Mouse (Mus musculus): ENCODE measurements around the gene Ky. TPM values are rescaled to one million over a fixed set of nuclear protein-coding genes. Genes with fewer than 3 reads are reported as not detected.

The Ky gene
- total RNA-seq, 2 experiments from 2014 or later: 3.5 to 4.0 TPM

DNA sequence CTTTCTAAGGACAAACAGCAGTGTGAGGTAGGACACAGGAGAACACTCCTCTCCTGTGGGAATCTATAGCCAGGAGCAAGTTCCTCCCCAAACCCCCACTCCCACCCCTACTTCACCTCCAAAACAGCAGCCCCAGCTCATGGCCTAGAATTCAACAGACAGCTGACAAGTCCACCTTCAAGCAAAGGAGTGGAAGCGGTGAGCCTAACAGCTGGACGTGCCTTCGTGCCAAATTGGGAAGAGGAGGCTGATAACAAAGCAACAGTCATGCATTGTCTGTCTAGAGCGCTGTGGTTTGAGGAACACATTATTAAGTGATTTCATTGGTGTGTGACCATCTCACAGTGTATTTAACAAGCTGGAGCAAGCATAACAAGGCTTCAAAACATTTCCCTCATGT, 4.4 kb upstream of the Ky start:
- DNase-seq (ENCODE audit: extremely low spot score in 1 of 2, low spot score in 1 of 2): no peak

DNA sequence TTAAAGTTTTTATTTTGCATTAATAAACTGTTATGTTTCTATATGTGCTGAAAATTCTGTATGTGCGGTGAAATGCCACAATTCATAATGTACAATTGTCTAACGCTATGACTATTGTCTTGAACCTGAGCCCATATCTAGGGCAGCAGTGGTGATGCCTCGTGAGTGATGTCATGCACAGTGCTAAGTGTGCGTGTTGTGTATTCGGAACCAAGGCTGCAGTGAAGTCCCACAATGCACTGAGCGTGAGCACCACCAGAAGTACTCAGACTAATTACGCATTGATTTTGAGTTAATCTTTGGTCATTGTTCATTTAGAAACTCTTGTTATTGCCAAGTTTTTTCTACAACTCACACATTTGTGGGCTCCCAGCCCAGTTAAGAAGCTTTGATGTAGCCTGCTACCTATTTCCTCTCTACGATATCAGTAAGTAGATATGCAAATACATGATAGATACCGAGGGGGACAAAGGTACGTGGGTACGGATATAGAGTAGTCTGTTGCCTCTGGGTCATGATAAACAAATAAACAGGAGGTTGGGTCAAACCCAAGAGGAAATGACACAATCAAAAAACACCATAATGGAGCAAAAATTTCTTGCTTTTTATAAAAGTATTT, 3.4 kb upstream of the Ky start:
- DNase-seq (ENCODE audit: extremely low spot score in 1 of 2, low spot score in 1 of 2): no peak

DNA sequence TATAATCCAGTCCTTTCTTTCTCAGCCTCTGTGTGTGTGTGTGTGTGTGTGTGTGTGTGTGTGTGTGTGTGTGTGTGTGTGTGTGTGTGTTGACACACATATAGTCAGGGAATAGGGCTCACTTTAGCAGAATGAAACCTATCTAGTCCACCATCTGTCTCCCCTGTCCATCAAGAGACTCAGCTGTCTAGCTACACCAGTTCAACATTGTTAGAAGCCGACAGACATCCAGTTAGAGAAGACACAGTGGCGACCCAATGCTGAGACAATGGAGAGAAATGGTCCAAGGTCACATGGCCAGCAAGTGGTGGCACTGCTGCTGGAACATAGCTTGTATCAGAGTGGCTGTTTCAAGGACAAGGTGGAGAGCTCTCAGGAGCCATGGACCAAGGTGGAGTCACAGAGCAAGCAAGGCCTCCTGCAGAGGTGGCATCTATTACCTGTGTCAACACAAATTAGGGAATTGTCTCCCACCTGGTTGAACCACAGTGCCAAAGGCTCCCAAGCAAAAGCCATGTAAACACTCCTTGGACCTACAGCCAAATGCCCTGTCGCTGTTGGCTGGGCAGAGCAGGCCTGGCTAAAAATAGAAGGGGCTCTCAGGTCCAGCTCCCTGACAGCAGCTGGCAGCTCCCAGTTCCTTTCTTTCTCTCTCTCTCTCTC, 703 bp upstream of the Ky start:
- DNase-seq (ENCODE audit: extremely low spot score in 1 of 2, low spot score in 1 of 2): no peak

DNA sequence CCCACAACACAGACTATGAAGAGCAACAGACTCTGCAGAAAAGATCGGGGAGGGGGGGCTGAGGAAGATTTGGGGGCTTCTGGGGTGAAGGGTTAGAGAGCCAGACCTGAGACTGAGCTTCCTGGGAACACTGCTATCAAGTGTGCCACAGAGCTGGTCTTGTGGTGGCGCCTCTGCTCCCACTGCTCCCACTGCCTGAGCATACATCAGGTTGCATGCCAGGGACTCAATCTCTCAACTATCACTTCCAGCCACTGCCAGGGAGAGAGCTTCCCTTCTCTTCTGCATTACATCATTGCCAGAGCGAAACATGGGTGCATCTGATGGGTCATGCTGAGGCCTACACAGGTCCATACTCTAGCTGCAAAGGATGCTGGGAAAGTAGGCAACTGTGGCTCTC, 2.8 kb downstream of the Ky start:
- no peak for DNase-seq (ENCODE audit: extremely low spot score in 1 of 2, low spot score in 1 of 2)

DNA sequence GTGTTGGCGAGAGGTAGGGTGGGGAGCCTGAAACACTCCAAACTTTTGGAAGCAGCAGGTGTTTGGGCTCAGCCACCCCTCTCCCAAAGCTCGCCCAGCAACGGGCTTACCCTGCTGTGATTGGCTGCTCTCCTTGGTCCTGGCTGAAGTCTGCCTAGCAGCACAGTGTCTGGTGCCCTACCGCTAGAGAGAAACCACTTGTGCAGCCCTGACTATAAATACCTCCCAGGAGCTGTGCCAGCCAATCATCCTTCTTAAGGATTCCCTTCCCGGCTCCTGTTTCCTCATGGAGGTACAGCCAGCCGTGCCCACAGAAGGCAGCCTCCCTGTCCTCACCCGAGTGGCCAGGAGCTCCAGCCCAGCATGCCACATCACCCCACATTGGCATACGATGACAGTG, 5.9 kb downstream of the Ky start:
- DNase-seq (ENCODE audit: extremely low spot score in 1 of 2, low spot score in 1 of 2): no peak

DNA sequence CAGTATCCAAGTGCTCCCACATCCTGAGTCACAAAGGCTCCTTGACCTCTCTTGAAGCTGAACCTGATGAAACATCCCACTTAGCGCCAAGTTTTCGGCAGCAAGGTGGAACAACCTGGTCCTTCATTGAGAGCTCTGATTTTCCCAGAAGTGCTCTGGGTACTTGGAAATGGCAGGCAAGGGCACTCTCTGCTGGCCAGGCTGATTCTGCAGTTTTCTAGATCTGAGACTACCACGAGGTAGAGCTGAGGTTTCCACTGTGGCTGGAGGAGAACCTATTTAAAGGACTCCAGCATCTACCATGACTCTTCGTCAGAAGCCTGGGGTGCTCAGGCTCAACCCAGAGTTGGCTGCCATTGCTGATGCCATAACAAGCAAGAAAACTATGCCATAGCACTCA, 8.0 kb downstream of the Ky start:
- no peak for DNase-seq (ENCODE audit: extremely low spot score in 1 of 2, low spot score in 1 of 2)

DNA sequence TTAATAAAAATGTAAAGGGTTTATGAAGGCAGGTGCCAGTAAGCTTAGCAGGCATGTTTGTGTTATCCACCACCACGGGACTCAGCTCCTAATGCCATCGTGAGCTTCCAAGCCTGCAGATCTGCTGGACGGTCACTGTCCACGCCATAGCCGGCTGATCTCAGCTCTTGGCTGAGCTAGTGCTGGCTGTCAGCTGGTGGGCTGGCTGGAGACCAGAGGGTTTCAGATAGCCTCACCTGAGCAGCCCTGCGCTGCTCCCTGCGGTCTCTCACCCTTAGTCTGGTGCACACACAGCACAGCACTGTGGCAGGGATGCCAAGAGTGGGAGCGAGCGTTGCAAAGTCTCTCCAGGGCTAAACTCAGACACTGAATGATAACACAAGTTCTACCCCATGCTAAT, 12.9 kb downstream of the Ky start:
- DNase-seq (ENCODE audit: extremely low spot score in 1 of 2, low spot score in 1 of 2): no peak

DNA sequence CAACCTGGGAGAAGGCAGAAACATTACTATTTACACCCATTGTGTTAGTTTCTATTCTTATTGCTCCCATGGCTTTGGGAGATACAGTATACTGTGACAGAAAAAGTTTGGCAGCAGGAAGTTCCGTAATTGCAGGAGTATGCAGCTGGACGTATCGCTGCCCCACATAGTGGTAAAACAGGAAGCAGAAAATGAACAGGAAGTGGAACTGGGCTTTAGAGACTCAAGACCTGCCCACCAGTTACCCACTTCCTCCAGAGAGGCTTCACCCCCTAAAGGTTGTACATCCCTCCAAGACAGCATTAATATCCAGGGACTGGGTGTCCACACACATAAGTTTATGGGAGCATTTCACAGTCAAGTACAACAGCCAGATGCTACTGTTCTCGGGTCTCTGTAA, 15.8 kb downstream of the Ky start:
- no peak for DNase-seq (ENCODE audit: extremely low spot score in 1 of 2, low spot score in 1 of 2)

DNA sequence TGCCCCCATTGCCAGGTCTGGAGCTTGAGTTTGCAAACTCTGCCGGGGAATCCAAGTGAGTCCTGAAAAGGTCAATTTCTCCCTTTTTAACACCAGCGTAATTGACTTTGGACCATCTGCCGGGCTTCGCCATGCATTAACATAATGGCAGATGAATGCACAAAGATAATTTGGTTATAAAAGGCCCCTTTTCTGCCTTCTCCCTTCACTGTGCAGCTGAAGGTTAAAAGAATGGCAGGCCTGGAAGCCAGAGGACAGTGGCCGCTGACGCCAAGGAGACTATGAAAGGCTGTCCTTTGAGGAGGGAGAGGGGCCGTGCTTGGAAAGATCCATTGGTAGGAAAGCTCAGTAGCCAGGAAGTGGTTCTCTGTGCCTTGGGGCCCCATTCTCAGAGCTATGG, 22.6 kb downstream of the Ky start:
- DNase-seq (ENCODE audit: extremely low spot score in 1 of 2, low spot score in 1 of 2): no peak

DNA sequence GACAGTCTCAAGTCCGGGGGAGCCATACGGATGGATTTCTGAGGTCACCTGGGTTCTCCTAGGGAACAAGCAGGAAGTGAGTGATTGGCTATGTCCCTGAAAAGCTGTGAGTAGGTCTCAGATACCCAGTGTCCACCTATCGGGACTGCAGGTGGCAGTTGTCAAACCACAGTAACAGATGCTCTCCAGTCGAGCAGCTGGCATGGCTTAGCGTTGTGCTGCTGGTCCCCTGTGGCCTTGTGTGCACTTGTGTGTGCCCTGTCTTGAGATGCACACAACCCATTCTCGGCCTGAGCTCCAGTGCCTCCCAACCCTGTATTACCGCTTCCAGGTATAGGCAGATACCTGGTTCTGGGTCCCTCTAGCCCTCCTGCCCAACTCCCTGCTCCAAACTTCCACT, 23.0 kb downstream of the Ky start:
- no peak for DNase-seq (ENCODE audit: extremely low spot score in 1 of 2, low spot score in 1 of 2)

DNA sequence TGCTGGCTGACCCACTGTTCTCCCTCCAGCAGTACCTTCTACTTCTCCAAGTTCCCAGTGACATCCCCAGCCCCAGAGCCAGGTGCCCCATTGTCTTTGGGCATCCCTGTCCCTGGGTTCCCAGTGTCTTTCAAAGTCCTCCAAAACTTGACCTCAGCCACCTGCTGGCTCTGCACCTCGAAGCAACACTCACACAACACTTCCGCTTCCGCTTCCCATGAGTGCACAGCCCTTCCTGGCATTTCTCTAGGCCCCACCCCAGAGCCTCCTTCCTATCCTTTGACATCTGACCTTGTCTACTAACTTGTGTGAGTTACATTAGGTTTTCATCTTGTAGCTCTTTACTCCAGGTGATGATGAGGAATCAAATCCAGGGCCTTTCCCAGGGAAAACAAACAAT, 23.5 kb downstream of the Ky start:
- DNase-seq (ENCODE audit: extremely low spot score in 1 of 2, low spot score in 1 of 2): no peak

DNA sequence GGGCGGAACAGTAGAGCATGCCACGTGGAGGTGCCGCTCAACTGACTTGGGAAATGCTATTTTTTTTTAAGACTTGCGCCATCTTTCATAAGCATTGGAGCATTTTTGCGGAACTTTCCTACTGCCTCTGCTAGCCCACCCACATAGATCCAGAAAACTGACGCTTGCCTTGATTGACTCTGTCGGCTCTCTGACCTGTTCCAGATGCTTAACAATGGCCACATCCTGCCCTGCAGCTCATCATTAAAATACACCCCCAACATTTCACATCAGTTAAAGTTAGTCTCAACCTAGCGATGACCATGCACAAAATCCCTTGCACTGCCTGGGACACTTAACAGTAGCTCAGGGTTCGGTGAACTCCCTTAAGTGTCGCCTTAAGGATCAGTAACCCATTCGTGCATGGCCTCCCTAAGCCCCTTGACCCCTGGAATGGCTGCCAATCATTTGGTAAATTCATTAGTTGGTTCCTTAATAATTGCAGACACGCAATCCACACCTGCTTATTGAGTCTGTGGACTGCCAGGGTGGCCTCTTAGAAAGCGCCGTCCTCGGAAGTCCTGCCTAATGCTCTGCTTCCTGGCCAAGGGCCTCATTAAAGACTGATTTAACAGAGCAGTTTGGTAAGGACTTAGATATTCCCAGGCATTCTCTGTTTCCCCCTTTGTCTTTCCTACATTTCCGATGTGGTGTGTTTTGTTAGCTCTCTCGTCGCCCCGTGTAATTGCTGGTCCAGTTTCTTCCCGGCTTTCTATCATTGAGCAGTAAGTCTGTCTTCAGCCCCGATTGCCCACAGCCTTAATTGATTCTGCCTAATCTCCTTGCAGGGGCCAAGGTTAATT, 25.7 kb downstream of the Ky start:
- no peak for DNase-seq (ENCODE audit: extremely low spot score in 1 of 2, low spot score in 1 of 2)

DNA sequence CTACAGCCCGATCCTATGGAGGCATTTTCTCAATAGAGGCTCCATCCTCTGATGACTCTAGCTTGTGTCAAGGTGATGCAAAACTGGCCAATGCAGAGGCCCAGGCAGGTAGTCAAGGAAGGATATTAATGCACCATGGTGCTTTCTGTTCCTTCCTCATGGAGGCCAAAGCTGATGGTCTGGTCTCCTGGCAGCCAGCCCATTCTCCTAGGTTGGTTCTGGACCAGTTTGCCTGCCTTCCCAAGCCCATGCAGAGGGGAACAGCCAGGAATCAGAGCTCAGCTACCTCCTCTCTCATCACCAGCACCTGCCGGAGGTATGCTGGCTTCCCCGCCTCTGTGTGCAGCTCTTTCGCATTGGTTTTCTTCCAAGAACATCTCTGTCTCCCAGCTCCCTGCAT, 31.4 kb downstream of the Ky start:
- no peak for DNase-seq (ENCODE audit: extremely low spot score in 1 of 2, low spot score in 1 of 2)

DNA sequence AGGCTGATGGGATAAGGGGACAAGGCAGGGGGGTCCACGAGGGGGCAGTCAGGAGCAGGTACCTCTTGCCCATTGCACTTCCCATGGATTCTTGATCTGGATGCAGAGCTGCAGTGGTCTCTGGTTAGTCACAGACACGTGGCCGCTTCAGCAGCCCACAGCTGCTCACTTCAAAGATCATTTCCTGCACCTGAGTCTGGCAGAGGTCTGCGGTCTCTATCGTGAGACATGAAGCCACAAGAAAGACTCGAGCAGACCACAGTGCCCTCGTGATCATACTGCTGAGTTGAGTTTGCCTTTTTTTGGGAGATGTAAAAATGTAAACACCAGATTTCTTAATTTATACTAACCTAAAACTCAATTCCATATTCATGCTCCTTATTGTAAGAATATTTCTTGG, 34.1 kb downstream of the Ky start:
- no peak for DNase-seq (ENCODE audit: extremely low spot score in 1 of 2, low spot score in 1 of 2)

DNA sequence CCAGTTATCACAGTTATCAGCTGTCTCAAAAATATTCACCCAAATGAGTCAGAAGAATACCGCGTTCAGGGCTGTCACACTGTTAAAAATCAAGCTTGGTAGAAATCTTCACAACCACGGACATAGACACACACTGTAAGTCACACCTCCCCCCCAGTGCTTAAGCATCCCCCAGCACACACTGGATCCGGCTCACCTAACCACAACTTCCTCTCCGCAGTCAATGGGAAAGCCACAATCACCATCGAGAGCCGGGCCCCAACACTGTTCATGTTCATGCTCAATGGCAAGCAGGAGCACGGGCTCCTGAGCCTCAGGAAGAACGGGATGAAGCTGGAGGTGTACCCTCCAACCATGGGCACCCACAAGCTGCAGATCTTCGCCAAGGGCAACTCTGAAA, 36.1 kb downstream of the Ky start:
- no peak for DNase-seq (ENCODE audit: extremely low spot score in 1 of 2, low spot score in 1 of 2)

DNA sequence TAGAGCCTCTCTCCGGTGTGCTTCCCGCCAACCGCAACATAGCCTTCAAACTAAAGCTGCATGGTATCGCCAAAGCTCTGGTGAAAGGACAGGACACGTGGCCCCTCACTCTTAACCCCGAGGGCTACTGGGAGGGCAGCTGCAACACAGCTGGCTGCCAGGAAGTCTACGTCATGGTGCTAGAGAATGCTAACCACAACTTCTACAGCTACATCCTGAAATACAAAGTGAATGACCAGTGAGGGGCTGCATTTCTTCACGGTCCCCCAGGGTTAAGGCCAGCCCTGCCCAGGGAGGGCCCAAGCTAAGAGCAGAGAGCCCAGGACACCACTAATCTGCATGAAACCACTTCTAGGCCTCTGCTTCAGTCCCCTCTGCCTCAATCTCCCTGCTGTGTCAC, 37.0 kb downstream of the Ky start:
- no peak for DNase-seq (ENCODE audit: extremely low spot score in 1 of 2, low spot score in 1 of 2)

DNA sequence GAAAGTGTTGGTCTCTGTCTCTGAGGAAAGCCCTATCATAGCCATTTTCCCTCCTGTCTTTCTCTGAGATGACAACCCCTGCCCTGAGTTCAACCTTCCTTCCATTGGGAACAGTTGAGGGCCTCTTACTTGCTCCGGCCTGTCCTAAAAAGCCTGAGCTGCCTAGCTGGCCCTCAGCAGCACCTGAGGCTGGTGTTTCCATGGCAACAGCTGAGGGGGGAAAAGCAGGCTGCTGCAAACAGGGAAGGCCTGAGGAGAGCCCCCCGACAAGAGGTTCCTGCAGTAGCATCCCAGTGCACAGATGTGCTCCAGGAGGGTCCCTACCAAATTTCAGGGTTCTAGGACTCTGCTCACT, 38.2 kb downstream of the Ky start:
- DNase-seq (ENCODE audit: extremely low spot score in 1 of 2, low spot score in 1 of 2): no peak

DNA sequence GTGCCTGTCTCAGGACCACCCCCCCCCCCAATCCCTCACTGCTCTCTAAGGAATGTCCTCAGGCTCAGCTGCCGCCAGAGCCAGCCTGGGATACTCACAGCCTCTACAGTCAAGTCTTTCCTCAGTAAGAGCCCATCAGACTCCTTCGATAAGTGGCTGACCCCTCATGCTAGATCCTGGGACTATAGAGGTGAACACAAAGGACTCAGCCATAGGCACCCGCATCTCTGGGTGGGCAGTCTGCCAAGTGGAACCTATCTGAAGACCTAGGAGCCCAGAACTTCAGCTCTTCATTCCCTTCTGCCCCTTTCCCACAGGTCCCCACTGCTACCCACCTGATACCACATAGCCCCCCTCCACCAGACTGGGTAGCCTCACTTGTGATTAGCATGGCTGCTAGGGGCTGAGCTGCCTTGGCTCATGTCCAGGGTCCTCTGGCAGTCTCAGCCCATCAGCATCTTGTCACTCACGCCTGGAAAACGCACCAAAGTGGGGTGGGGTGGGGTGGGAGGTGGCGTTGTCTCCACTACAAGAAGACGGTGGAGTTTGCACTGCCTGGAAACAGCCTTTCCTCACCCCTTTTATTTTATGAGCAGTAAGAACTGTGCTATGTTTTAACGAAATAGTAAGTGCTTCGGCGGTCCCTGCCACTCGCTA, 38.7 kb downstream of the Ky start:
- DNase-seq (ENCODE audit: extremely low spot score in 1 of 2, low spot score in 1 of 2): no peak

DNA sequence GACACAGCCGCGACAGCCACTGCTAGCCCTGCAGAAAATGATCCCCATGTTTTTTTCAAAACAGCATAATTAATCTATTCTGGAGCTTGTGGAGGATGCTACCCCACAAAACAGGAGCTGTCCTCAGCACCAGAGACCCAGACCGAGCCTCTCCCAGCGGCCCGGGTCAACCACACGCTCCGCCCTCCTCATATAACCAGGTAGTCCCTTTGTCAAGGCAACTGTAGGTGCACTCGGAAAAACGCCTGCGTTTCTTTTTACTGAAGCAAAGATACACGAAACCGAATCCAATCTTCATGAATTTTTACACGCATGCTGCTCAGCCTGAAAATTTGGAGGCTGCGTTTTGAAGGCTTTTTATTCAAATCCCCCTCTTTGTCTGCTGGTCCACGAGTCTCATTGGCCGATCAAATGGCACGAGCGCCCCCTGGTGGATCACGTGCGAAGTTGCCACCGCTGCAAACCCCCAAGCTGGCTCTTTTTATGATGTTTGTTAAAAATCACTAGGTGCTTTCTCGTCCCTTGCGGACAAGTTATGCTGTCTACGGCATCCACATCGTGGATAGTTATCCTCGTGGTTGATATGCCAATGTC, 39.3 kb downstream of the Ky start:
- DNase-seq (ENCODE audit: extremely low spot score in 1 of 2, low spot score in 1 of 2): peak; percentile 87 to 98

DNA sequence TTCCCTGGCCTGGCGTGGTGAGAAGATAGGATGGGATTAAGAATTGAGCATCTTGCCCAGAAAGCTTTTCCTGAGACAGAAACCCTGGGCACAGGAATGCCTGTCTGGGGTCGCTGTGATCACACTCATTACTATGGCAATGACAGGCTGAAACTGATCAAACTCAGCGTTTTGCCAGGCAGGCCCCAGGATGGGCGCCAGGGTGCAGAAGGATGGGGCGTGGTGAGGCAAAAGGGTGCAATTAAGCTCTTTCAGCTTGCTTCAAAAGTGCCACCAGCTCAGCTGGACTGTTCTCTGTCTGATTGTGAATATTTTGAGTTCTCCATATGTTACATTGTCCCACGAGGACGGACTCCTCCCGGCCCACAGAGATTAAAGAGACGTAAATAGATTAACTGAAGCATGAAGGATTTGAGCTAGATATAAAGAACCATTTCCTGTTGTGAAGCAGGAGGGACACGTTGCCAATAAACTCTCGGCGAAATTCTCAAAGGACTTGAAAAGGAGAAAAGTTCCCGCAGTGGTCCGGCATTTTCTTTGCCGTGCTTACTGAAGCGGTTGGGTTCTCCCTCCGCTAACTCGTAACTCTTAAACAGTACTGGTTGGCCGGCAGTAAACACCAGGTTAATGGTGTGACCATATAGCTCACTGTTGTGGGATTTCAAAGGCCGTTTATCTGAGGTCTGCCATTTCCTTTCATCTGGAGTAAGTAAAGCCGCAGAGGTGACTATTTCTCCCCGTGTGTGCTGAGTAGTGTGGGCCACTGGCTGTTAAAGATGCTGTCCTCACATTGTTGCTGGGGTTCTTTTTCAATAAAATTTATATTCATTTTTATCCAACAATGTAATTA, 40.1 kb downstream of the Ky start:
- no peak for DNase-seq (ENCODE audit: extremely low spot score in 1 of 2, low spot score in 1 of 2)
